Mouse (Mus musculus): Measurements from ENCODE around the gene Fam50b. TPM values are rescaled to one million over a fixed set of nuclear protein-coding genes. Genes with fewer than 3 reads are reported as not detected.
A peak's percentile ranks its signal among the peaks of the same experiment; 100 is the strongest.

Gene Fam50b
- total and polyA plus RNA-seq, 2 experiments from 2014 or later = not detected

DNA sequence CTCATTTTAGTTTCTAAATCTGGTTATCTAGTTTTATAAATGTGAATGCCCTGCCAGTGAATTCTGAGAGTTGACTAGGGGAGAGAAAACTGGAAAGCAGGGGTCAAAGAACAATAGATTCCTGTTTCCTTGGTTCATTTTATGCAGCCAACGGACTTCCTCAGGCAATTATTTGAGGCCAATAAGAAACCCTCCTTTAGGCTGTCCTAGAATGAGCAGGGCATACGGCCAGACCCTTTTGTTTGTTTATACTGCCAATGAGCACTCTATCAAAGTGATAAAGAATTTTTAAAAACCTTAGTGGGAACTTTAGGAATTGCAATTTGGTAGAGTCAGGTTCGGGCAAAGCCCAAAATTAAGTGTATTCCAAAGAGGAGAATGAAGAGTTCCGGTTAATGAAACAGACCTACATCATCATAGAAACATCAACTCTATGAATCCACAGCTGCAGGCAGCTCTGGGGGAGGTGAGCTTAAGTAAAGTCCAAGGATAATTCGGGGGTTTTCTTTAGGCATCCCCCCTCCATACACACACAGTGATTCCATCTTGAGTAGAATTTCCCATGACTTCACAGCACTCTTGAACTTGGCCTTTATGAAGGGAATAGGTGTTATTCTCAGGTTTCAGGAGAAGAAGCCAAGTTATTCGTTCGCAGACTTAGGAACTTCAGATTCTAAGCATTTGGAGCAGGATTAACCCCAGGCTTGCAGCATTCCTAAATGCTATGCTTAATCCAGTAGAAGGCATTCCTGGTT is 46.4 kb downstream of the Fam50b start:
- no peak for ATAC-seq (ENCODE audit: insufficient read depth, low read depth)
- no peak for TF ChIP-seq EP300 (IDR thresholded peaks at IDR 0.05; ENCODE audit: low read depth)
- no peak for TF ChIP-seq CTCF (IDR thresholded peaks at IDR 0.05; ENCODE audit: low read depth)
- DNase-seq (ENCODE audit: low spot score) = peak; percentile 15

DNA sequence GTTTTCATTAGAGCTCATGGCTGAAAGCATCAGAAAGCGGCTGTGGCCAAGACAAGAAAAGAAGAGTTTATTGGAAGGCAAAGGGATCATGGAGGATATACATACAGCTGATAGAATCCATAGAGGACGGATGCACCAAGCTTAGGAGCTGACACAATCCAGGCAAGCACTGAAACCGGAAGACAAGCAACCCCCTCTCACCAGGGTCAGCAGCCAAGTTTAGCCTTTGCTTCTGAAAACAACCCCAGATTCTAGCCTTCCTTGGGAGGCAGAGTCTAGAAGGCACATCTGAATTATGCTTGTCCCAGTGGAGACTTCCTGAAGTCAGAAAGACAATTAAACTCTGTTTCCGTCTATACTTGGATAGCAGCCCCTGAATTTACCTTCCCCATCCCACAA is 47.0 kb downstream of the Fam50b start:
- 55% methylated on average over 4 of the region's 4 CpGs for WGBS
- Histone ChIP-seq H3K36me3 (replicated peaks; ENCODE audit: control insufficient read depth, insufficient read depth, low read length) (no peaks in the 10 kb centered on the region), H3K4me3 (ENCODE audit: low read depth, low read length) (no peak overlapping the region), H3K27ac (ENCODE audit: low read depth) (peak overlapping the region; percentile 53), H3K4me1 (ENCODE audit: control insufficient read depth, insufficient read depth) (peaks cover 14% of the 10 kb centered on the region), H3K4me2 (ENCODE audit: low read depth, low read length) (no peak overlapping the region), H3K27me3 (ENCODE audit: control insufficient read depth, insufficient read depth, low read length) (no peaks in the 10 kb centered on the region), H3K9ac (replicated peaks; ENCODE audit: low read depth, low read length) (no peak overlapping the region), H3K9me3 (replicated peaks; ENCODE audit: control insufficient read depth, low read length) (no peaks in the 10 kb centered on the region)
- TF ChIP-seq EP300 (IDR thresholded peaks at IDR 0.05; ENCODE audit: low read depth) = no peak
- no peak for TF ChIP-seq CTCF (IDR thresholded peaks at IDR 0.05; ENCODE audit: low read depth)
- DNase-seq (ENCODE audit: low spot score) (peak; percentile 14), ATAC-seq (ENCODE audit: insufficient read depth, low read depth) (no peak)

More for the DNA sequence above, 46.4 kb downstream of the Fam50b start:
- H3K27ac ChIP-seq (ENCODE audit: low read depth) = peak overlapping the region; percentile 53
- peaks cover 14% of the 10 kb centered on the region for H3K4me1 ChIP-seq (ENCODE audit: control insufficient read depth, insufficient read depth)
- H3K9me3 ChIP-seq (replicated peaks; ENCODE audit: control insufficient read depth, low read length) = no peaks in the 10 kb centered on the region
- no peak overlapping the region for H3K9ac ChIP-seq (replicated peaks; ENCODE audit: low read depth, low read length)
- H3K27me3 ChIP-seq (ENCODE audit: control insufficient read depth, insufficient read depth, low read length) = no peaks in the 10 kb centered on the region
- 45% methylated on average over 7 of the region's 7 CpGs for WGBS
- H3K36me3 ChIP-seq (replicated peaks; ENCODE audit: control insufficient read depth, insufficient read depth, low read length) = no peaks in the 10 kb centered on the region
- H3K4me3 ChIP-seq (ENCODE audit: low read depth, low read length) = no peak overlapping the region
- no peak overlapping the region for H3K4me2 ChIP-seq (ENCODE audit: low read depth, low read length)

DNA sequence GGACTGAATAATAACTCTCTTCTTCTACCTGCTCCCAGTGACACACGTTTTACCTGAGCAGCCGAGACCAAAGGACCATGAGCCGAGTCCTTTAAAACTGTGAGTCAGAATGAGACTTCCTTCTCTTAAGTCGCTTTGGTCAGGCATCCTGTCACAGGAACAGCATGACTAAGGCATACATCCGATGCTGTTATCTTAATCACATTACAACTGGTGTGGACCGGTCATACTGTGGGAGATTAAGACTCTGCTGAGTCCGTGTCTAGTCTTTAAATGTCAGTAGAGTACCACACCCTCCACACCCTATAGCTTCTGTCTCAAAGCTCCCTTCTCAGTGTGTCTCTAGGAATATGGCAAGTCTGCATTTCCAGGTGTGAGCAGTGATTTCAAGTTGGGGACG is 50.2 kb downstream of the Fam50b start:
- H3K9me3 ChIP-seq (replicated peaks; ENCODE audit: control insufficient read depth, low read length) = no peaks in the 10 kb centered on the region
- 47% methylated on average over 8 of the region's 8 CpGs for WGBS
- no peaks in the 10 kb centered on the region for H3K36me3 ChIP-seq (replicated peaks; ENCODE audit: control insufficient read depth, insufficient read depth, low read length)
- no peak overlapping the region for H3K9ac ChIP-seq (replicated peaks; ENCODE audit: low read depth, low read length)
- no peaks in the 10 kb centered on the region for H3K27me3 ChIP-seq (ENCODE audit: control insufficient read depth, insufficient read depth, low read length)
- no peak for TF ChIP-seq CTCF (IDR thresholded peaks at IDR 0.05; ENCODE audit: low read depth)
- no peak for TF ChIP-seq EP300 (IDR thresholded peaks at IDR 0.05; ENCODE audit: low read depth)
- no peak overlapping the region for H3K4me3 ChIP-seq (ENCODE audit: low read depth, low read length)
- ATAC-seq (ENCODE audit: insufficient read depth, low read depth) = peak; percentile 39; the same call in 1 of the 2 replicates
- H3K4me1 ChIP-seq (ENCODE audit: control insufficient read depth, insufficient read depth) = peaks cover 30% of the 10 kb centered on the region
- no peak for DNase-seq (ENCODE audit: low spot score)
- H3K4me2 ChIP-seq (ENCODE audit: low read depth, low read length) = no peak overlapping the region
- no peak overlapping the region for H3K27ac ChIP-seq (ENCODE audit: low read depth)

DNA sequence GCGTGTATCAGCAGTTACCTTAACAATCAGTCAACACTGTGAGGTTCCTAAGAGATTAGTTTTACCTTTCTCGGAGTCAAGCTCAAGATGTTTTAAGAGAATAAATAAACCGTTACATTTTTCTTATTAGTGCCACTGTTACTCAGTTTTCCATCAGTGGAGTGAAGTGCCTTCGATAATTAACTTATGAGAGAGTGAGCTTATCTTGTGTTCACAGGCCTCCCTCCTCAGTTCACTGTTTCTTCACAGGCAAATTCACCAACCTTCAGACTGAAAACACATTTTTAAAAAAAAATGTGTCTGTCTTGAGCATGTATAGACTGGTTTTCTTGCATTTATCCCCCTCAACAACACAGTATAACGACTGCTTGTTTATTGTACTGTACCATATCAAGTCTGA is 52.0 kb downstream of the Fam50b start:
- Histone ChIP-seq H3K27ac (ENCODE audit: low read depth) (no peak overlapping the region), H3K36me3 (replicated peaks; ENCODE audit: control insufficient read depth, insufficient read depth, low read length) (no peaks in the 10 kb centered on the region), H3K4me1 (ENCODE audit: control insufficient read depth, insufficient read depth) (peaks cover 16% of the 10 kb centered on the region), H3K9ac (replicated peaks; ENCODE audit: low read depth, low read length) (no peak overlapping the region), H3K27me3 (ENCODE audit: control insufficient read depth, insufficient read depth, low read length) (no peaks in the 10 kb centered on the region), H3K4me3 (ENCODE audit: low read depth, low read length) (no peak overlapping the region), H3K4me2 (ENCODE audit: low read depth, low read length) (no peak overlapping the region), H3K9me3 (replicated peaks; ENCODE audit: control insufficient read depth, low read length) (no peaks in the 10 kb centered on the region)
- WGBS = 81% methylated on average over 5 of the region's 5 CpGs
- ATAC-seq (ENCODE audit: insufficient read depth, low read depth) (no peak), DNase-seq (ENCODE audit: low spot score) (no peak)
- TF ChIP-seq CTCF (IDR thresholded peaks at IDR 0.05; ENCODE audit: low read depth) (no peak), EP300 (IDR thresholded peaks at IDR 0.05; ENCODE audit: low read depth) (no peak)

DNA sequence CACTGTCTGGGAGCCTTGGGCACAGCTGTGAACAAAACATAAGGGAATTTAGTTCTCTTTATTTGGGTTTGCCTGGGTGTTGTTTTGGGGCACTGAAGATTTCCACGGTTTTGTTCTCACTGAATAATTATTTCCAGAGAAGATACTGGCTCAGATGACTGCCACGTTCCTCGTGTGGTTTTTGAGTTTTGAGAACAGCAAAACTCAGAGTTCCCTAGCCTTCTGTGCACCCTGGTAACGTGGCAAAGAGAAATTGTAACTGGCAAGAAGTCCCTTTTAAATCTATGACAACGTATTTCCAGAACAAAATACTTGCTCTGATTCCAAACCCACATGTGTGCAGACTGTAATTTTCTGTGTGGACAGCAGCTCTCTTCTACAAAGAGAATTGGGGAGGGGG is 52.9 kb downstream of the Fam50b start:
- no peak for ATAC-seq (ENCODE audit: insufficient read depth, low read depth)
- Histone ChIP-seq H3K4me3 (ENCODE audit: low read depth, low read length) (no peak overlapping the region), H3K9me3 (replicated peaks; ENCODE audit: control insufficient read depth, low read length) (no peaks in the 10 kb centered on the region), H3K36me3 (replicated peaks; ENCODE audit: control insufficient read depth, insufficient read depth, low read length) (no peaks in the 10 kb centered on the region), H3K27me3 (ENCODE audit: control insufficient read depth, insufficient read depth, low read length) (no peaks in the 10 kb centered on the region), H3K4me2 (ENCODE audit: low read depth, low read length) (no peak overlapping the region), H3K4me1 (ENCODE audit: control insufficient read depth, insufficient read depth) (peaks cover 16% of the 10 kb centered on the region), H3K9ac (replicated peaks; ENCODE audit: low read depth, low read length) (no peak overlapping the region), H3K27ac (ENCODE audit: low read depth) (no peak overlapping the region)
- no peak for DNase-seq (ENCODE audit: low spot score)
- 61% methylated on average over 5 of the region's 5 CpGs for WGBS
- TF ChIP-seq CTCF (IDR thresholded peaks at IDR 0.05; ENCODE audit: low read depth) (no peak), EP300 (IDR thresholded peaks at IDR 0.05; ENCODE audit: low read depth) (no peak)

All from heart, postnatal 0 days (tissue).